Mouse (Mus musculus) small intestine, adult 2 months (tissue): Measurements from ENCODE around the gene Yy1. TPM values are rescaled to one million over a fixed set of nuclear protein-coding genes. Genes with fewer than 3 reads are reported as not detected.

Experiments
- H3K27ac ChIP-seq: fragments of 200-500 bp; 2 replicates; pipeline ENCODE4 v1.5.1; 2012; ENCODE audit warnings: low read depth, low read length, control low read depth, inconsistent platforms; ENCODE audit not compliant: insufficient read depth
- H3K27me3 ChIP-seq: fragments of 200-500 bp; 2 replicates; pipeline ENCODE4 v1.6.1; 2012; ENCODE audit warnings: mild to moderate bottlenecking, moderate library complexity, low read length, inconsistent platforms; ENCODE audit not compliant: control insufficient read depth, insufficient read depth
- H3K36me3 ChIP-seq: fragments of 200-500 bp; 2 replicates; pipeline ENCODE4 v1.6.1; 2012; ENCODE audit warnings: mild to moderate bottlenecking, low read length, control low read depth, inconsistent platforms; ENCODE audit not compliant: control insufficient read depth, insufficient read depth
- H3K4me1 ChIP-seq: fragments of 200-500 bp; 2 replicates; pipeline ENCODE4 v1.6.1; 2012; ENCODE audit warnings: low read length, inconsistent platforms, mixed read lengths; ENCODE audit not compliant: control insufficient read depth, insufficient read depth, insufficient read length
- H3K4me3 ChIP-seq: fragments of 200-500 bp; 2 replicates; pipeline ENCODE4 v1.5.1; 2012; ENCODE audit warnings: low read depth, mild to moderate bottlenecking, control low read depth, inconsistent platforms, low read length, moderate library complexity
- CTCF ChIP-seq: fragments of 200-500 bp; IDR thresholded peaks from 2 replicates; pipeline ENCODE4 v1.5.1; 2012; ENCODE audit warnings: low read depth, mild to moderate bottlenecking, control low read depth, inconsistent platforms, low read length, moderate library complexity, mixed read lengths; ENCODE audit not compliant: insufficient replicate concordance, insufficient read length; ENCODE audit errors: extremely low read depth
- POLR2A ChIP-seq: fragments of 200-500 bp; IDR thresholded peaks from 2 replicates; pipeline ENCODE4 v1.6.1; 2012; ENCODE audit warnings: low read depth, mild to moderate bottlenecking, control low read depth, inconsistent platforms, low read length, moderate library complexity
- WGBS: fragments of 180-500 bp; shearing (Covaris S2); methylation state at CpG from one replicate; pipeline ENCODE4 v1.1.7; 2018; 5-methylcytosine and 5-hydroxymethylcytosine counted together
- polyA plus RNA-seq: library from polyadenylated mRNA; depleted of rRNA; stranded (reverse); fragments of >200 nt; gene quantifications from 2 replicates; pipeline ENCODE4 v1.2.3, GENCODE M21; 2012

Gene Yy1
- polyA plus RNA-seq, 1 experiment: 22.4 TPM

DNA sequence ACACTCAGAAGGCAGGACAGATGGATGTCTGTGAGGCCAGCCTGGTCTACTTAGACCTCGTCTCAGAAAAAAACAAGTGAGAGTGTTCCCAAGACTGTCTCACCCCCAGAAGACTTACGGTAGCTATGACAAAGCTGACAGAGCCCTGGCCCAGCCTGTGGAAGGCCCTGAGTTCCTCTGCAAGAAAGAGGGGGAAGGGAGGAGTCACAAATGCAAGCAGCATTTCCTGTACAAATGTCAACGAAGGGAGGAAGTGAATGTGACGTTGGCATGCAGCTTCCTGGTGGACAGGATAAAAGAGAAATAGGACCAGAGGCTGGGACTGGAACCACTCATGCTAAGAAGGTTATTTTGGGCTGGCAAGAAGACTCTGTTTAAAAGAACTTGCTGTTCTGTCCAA is 31.6 kb upstream of the Yy1 start:
- 59% methylated on average over 4 of the region's 4 CpGs for WGBS
- H3K4me3 ChIP-seq: no peak overlapping the region

DNA sequence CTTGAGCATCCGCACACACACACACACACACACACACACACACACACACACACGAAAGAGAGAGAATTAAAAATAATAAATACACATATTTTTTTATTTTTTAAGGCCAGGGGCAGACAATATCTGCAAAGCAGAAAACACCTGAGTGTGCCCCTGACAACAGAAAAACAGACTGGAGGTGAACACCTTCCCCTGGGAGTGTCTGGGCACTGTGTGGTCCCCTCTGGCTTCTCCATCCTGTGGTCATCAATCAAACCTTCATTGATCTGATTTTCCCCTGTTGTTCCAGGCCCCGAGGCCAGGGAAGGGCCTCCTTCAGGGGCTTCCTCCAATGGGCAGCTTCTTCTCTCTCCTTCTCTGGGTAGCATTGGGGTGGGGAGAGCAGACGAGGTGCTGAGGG is 31.1 kb upstream of the Yy1 start:
- Histone ChIP-seq H3K27me3 (no peaks in the 10 kb centered on the region), H3K27ac (no peak overlapping the region), H3K4me3 (no peak overlapping the region), H3K4me1 (peaks cover 11% of the 10 kb centered on the region; the same call in 1 of the 2 replicates), H3K36me3 (no peaks in the 10 kb centered on the region)
- TF ChIP-seq CTCF (no peak), POLR2A (no peak)
- WGBS: 75% methylated on average over 4 of the region's 4 CpGs

More for the DNA sequence above, 31.6 kb upstream of the Yy1 start:
- Histone ChIP-seq H3K27me3 (no peaks in the 10 kb centered on the region), H3K4me1 (peaks cover 9% of the 10 kb centered on the region; the same call in 1 of the 2 replicates), H3K36me3 (no peaks in the 10 kb centered on the region), H3K27ac (peak overlapping the region; percentile 44)
- TF ChIP-seq POLR2A: no peak
- no peak for TF ChIP-seq CTCF

DNA sequence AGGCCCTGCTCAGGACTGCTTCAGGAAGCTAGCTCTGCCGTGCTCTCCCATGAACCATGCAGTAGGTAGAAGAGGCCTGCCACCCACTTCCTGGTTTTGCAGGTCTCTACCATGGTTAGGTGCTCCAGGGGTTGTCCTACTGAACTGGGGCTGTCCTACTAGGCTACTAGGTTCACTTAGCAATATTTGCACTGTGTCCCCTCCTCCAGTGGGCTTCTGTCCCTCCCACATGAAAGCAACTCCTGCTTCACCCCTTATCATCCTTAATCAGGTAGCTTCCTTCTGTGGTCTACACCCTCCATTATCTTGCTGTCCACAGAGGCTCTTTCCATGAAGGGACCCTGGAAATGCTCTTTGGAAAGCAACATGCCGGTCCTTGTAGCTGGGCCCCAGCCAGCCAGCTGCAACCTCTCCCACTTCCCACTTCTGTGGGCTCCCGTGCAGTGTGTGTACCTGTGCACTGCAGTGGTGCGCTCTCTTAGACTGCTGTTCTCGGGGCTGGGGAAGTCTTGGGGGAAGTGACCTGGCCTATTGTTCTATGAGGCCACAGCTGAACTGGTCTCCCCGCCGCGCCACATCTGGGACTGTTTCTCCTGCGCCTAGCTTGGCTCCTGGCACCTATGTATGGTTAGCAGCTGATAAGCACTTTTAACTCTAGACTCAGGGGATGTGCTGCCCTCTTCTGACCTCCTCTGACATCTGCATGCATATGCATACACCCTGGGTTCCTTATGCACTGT is 29.5 kb upstream of the Yy1 start:
- 29% methylated on average over 9 of the region's 9 CpGs for WGBS
- H3K4me3 ChIP-seq: no peak overlapping the region
- H3K4me1 ChIP-seq: peaks cover 12% of the 10 kb centered on the region; the same call in 1 of the 2 replicates
- no peaks in the 10 kb centered on the region for H3K27me3 ChIP-seq
- H3K27ac ChIP-seq: no peak overlapping the region; the same call in 1 of the 2 replicates
- no peaks in the 10 kb centered on the region for H3K36me3 ChIP-seq
- no peak for TF ChIP-seq CTCF
- no peak for TF ChIP-seq POLR2A

DNA sequence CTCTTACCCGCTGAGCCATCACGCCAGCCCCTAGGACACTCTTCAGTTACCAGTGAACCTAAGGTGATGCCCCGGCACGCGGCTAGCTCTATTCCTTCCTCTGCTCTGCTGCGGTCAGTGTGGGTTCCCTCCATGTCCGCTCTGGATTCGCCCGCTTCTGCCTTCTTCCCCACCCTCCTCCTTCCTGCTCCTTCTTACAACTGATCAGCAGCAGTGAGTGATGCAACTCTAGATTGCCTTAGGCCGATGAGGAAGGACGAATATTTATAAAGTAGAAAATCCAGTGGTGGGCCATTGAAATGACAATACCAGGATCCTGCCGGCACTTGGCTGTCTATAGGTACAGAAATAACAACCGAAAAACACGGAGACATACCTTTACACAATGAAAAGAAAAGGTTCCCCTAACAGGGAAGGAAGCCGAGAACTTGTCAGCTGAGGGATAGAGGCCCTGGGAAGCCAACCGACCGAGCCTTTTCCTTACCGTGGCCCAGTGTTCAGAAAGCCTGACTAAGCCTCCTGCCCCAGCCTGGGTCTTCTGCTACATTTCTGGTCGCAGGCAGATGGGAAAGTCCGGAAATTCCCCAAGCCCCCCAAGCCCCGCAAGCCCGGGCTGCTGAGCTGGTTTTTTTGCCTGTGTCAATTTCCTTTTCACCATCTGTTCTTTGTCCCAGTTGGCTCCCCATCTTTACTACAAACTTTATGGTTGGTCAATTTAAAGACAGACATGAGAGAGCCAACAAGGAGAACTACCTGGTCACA is 27.7 kb upstream of the Yy1 start:
- WGBS: 63% methylated on average over 22 of the region's 22 CpGs
- H3K36me3 ChIP-seq: no peaks in the 10 kb centered on the region
- peak overlapping the region; percentile 79 for H3K27ac ChIP-seq
- H3K27me3 ChIP-seq: no peaks in the 10 kb centered on the region
- peak overlapping the region; percentile 60 for H3K4me3 ChIP-seq
- TF ChIP-seq CTCF (no peak), POLR2A (no peak)
- H3K4me1 ChIP-seq: peaks cover 16% of the 10 kb centered on the region; the same call in 1 of the 2 replicates

DNA sequence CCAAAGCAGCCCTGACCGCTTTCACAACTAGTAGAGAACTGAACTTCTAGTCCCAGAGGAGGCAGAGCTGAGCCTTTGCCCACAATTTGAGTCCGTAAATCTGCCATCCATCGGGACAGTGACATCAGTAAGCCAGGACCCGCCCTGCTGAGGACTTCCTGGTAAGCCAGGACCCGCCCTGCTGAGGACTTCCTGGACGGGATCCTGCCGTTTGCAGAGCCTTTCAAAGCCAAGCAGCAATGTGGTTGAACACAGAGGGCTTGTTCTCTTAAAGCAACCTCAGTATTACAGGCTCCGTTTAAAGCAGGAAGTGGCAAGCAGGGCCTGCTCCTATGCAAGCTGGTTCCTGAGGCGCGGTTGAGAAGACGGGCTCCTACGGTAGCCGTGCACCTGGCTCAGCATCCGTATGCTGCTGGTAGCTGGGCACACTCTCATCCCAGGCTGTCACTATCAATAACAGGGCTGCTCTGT is 27.0 kb upstream of the Yy1 start:
- H3K4me1 ChIP-seq: peaks cover 16% of the 10 kb centered on the region; the same call in 1 of the 2 replicates
- peak; percentile 61 for TF ChIP-seq POLR2A
- TF ChIP-seq CTCF: no peak
- WGBS: 1% methylated on average over 14 of the region's 14 CpGs

DNA sequence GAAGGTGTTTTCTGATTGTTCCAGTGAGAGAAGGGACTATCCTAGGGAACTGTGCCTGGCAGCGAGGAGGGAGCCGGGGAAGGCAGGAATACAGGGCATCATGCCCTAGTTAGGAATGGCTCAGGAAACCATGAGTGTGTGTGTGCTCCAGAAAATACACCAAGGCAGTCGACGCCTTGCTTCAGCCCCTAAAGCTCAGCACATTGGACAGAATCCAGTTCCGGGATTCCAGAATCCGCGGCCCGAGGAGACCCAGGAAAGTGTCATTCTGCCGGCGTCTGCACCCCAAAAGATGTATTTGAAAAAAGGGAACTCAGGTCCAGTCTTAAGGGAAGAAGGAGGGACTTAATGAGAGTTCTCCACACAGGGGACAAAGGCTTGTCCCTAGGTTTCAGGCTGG is 26.5 kb upstream of the Yy1 start:
- H3K4me1 ChIP-seq: peaks cover 16% of the 10 kb centered on the region; the same call in 1 of the 2 replicates
- H3K27ac ChIP-seq: peak overlapping the region; percentile 79
- 19% methylated on average over 10 of the region's 10 CpGs for WGBS
- peak overlapping the region; percentile 60 for H3K4me3 ChIP-seq
- no peaks in the 10 kb centered on the region for H3K36me3 ChIP-seq
- H3K27me3 ChIP-seq: no peaks in the 10 kb centered on the region
- TF ChIP-seq POLR2A: no peak
- no peak for TF ChIP-seq CTCF

More for the DNA sequence above, 27.0 kb upstream of the Yy1 start:
- Histone ChIP-seq H3K27ac (peak overlapping the region; percentile 79), H3K27me3 (no peaks in the 10 kb centered on the region), H3K4me3 (peak overlapping the region; percentile 60), H3K36me3 (no peaks in the 10 kb centered on the region)

DNA sequence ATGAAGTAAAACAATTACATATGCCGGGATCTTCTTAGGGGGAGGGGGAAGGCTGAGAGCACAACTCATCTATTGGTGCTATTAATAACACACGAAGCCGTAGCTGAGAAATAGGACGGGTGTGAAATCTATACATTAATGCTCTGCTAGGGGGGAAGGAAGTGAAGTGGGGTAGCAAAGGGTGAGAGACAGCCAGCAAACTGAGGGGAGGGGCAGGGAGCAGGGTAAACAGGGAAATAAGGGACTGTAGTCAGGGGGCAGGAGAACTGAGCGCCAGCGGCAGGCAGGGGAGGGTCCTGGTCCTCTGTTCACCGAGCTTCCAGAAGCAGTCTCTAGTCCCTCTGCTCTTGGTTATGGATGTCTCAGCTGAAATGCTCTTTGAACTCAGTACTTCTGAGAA is 25.9 kb upstream of the Yy1 start:
- TF ChIP-seq POLR2A (no peak), CTCF (no peak)
- Histone ChIP-seq H3K4me3 (no peak overlapping the region), H3K4me1 (peaks cover 16% of the 10 kb centered on the region; the same call in 1 of the 2 replicates), H3K27me3 (no peaks in the 10 kb centered on the region), H3K27ac (no peak overlapping the region), H3K36me3 (no peaks in the 10 kb centered on the region)
- 17% methylated on average over 7 of the region's 7 CpGs for WGBS
